Mouse (Mus musculus) kidney, adult 2 months (tissue): ENCODE data around the gene Birc2.

Experiments used
- CTCF ChIP-seq: fragments of 200-500 bp; conservative IDR thresholded peaks from 2 replicates; pipeline ENCODE4 v1.5.1; 2011; ENCODE audit warnings: low read depth, mild to moderate bottlenecking, control low read depth, low read length, moderate library complexity, mixed read lengths; ENCODE audit not compliant: insufficient read depth, insufficient read length
- POLR2A ChIP-seq: fragments of 200-500 bp; IDR thresholded peaks from one replicate; pipeline ENCODE4 v1.6.1; 2011; ENCODE audit warnings: low read depth, low read length, control low read depth

DNA sequence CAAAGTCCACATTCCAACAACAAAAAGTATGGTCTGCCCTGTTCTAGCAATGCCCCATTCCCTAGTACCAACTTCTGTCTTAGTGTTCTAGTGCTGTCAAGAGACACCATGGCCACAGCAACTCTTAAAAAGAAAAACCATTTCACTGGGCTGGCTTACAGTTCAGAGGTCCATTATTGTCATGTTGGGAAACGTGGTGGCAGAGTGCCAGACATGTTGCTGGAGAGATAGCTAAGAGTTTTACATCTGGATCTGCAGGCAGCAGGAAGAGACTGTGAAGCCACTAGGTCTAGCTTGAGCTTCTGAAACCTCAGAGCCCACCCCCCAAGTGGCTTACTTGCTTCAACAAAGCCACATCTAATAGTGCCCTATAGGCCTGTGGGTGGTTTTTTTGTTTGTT is 59.2 kb downstream of the Birc2 start:
- TF ChIP-seq POLR2A (no peak), CTCF (no peak)
